Mouse (Mus musculus) embryonic facial prominence, embryonic 11.5 days (tissue): ENCODE data around the gene Psat1. TPM values are rescaled to one million over a fixed set of nuclear protein-coding genes. Genes with fewer than 3 reads are reported as not detected.

Experiments
- ATAC-seq: fragments of 200-750 bp; cut with Nextera tagmentation; replicated peaks from 2 replicates; pipeline ENCODE4 v1.8.0; 2017; ENCODE audit warnings: low read depth; ENCODE audit not compliant: insufficient number of reproducible peaks, low FRiP score, low TSS enrichment
- DNase-seq: peaks from one replicate; pipeline ENCODE4 v3.0.0-alpha.2; 2015; ENCODE audit warnings: low spot score
- H3K27ac ChIP-seq: fragments of 300-500 bp; sonication (generic); replicated peaks from 2 replicates; pipeline ENCODE4 v1.5.1; 2014; ENCODE audit warnings: mild to moderate bottlenecking, low read depth, low read length, control low read depth
- H3K27me3 ChIP-seq: fragments of 300-500 bp; sonication (generic); 2 replicates; pipeline ENCODE4 v1.6.1; 2014; ENCODE audit warnings: mild to moderate bottlenecking, low read length, moderate library complexity, mixed read lengths; ENCODE audit not compliant: control insufficient read depth, insufficient read depth
- H3K36me3 ChIP-seq: fragments of 300-500 bp; sonication (generic); replicated peaks from 2 replicates; pipeline ENCODE4 v1.6.1; 2014; ENCODE audit warnings: low read depth, mild to moderate bottlenecking, low read length, moderate library complexity, mixed read lengths; ENCODE audit not compliant: control insufficient read depth, insufficient read depth
- H3K4me1 ChIP-seq: fragments of 300-500 bp; sonication (generic); 2 replicates; pipeline ENCODE4 v1.6.1; 2014; ENCODE audit warnings: low read length, mixed read lengths; ENCODE audit not compliant: control insufficient read depth, insufficient read depth
- H3K4me2 ChIP-seq: fragments of 300-500 bp; sonication (generic); 2 replicates; pipeline ENCODE4 v1.6.1; 2014; ENCODE audit warnings: low read depth, mild to moderate bottlenecking, control low read depth, low read length, moderate library complexity
- H3K4me3 ChIP-seq: fragments of 300-500 bp; sonication (generic); 2 replicates; pipeline ENCODE4 v1.5.1; 2014; ENCODE audit warnings: low read depth, low read length, control low read depth
- H3K9ac ChIP-seq: fragments of 300-500 bp; sonication (generic); replicated peaks from 2 replicates; pipeline ENCODE4 v1.6.1; 2014; ENCODE audit warnings: mild to moderate bottlenecking, control low read depth, low read length
- H3K9me3 ChIP-seq: fragments of 300-500 bp; sonication (generic); replicated peaks from 2 replicates; pipeline ENCODE4 v1.6.1; 2016; ENCODE audit warnings: mild to moderate bottlenecking, low read length, inconsistent platforms, mixed read lengths; ENCODE audit not compliant: control insufficient read depth
- WGBS: fragments of 180-500 bp; shearing (Covaris S2); extraction: QIAGEN DNeasy Blood & Tissue Kit; methylation state at CpG from one replicate; pipeline ENCODE4 v1.1.7; 2014; 5-methylcytosine and 5-hydroxymethylcytosine counted together
- polyA plus RNA-seq: library from polyadenylated mRNA; unstranded; fragments of >200 nt; fragmentation: Nextera tagmentation; extraction: Ambion mirVana; gene quantifications from 2 replicates; pipeline ENCODE4 v1.2.1, GENCODE M21; 2014

Psat1 gene
- polyA plus RNA-seq, 1 experiment from 2014 or later = 96.1 TPM

DNA sequence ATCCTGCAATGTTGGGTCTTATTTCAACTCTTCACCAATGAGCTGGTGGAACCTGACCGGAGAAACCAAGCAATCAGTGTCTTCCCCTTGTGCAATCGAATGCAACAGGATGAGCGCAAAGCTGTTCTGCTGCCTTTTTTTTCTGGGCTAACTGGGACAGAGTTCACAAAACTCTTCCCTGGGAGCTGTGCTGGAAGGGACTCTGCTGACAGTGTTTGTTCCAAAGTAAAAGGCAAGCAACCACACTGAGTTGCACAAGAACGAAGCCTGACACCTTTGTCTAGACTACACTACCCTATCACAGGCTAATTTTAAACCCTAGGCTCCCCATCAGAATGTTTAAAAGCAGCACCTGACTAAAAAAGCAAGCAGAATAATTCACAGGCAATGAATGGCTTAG is 42.4 kb downstream of the Psat1 start:
- Histone ChIP-seq H3K4me3 (no peak overlapping the region), H3K9me3 (no peaks in the 10 kb centered on the region), H3K4me2 (no peak overlapping the region), H3K27ac (no peak overlapping the region), H3K36me3 (no peaks in the 10 kb centered on the region), H3K9ac (no peak overlapping the region), H3K4me1 (no peaks in the 10 kb centered on the region), H3K27me3 (no peaks in the 10 kb centered on the region)
- WGBS = 85% methylated on average over 4 of the region's 4 CpGs
- DNase-seq (no peak), ATAC-seq (no peak)

- no peaks in the 10 kb centered on the region for H3K27me3 ChIP-seq
- H3K4me1 ChIP-seq = no peaks in the 10 kb centered on the region
- no peak overlapping the region for H3K4me3 ChIP-seq
- H3K4me2 ChIP-seq = no peak overlapping the region
- no peak overlapping the region for H3K9ac ChIP-seq
- ATAC-seq (peak; percentile 65; the same call in 1 of the 2 replicates), DNase-seq (peak; percentile 31)
- H3K9me3 ChIP-seq = no peaks in the 10 kb centered on the region
- 0 out of 2 replicates have a peak overlapping the region, but pooled peaks have one; percentile 8 for H3K27ac ChIP-seq
- no peaks in the 10 kb centered on the region for H3K36me3 ChIP-seq
- 57% methylated on average over 20 of the region's 20 CpGs for WGBS
Measured at GRCm38 (mm10) chr19:15903508-15904480, 43.3 kb downstream of the Psat1 start.

DNA sequence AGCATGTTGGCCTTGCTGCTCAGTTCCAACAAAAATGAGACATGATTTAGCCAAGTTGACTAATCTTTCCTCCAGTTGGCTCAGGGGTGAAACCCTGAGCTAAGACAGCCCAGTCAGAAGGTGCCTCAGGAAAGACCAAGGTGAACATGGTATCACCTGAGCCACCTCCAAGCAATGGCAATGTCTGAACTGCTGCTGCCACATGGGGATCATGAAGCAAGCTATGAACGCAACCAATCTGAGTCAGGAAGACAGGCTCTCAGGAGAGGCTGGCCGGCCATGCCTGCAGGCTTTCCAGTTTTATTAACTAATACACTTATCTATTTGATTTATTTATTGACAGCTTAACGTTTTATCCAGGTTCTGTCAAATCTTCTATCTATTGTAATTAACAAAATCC is 51.5 kb downstream of the Psat1 start:
- Histone ChIP-seq H3K4me2 (no peak overlapping the region), H3K4me1 (no peaks in the 10 kb centered on the region), H3K4me3 (no peak overlapping the region), H3K9ac (no peak overlapping the region), H3K27ac (no peak overlapping the region), H3K27me3 (no peaks in the 10 kb centered on the region), H3K36me3 (no peaks in the 10 kb centered on the region), H3K9me3 (no peaks in the 10 kb centered on the region)
- 89% methylated on average over 3 of the region's 3 CpGs for WGBS
- no peak for DNase-seq
- ATAC-seq = no peak

GRCm38 (mm10) chr19:15892146-15892545 is 55.0 kb downstream of the Psat1 start:
- Histone ChIP-seq H3K9me3 (no peaks in the 10 kb centered on the region), H3K4me3 (no peak overlapping the region), H3K27ac (no peak overlapping the region), H3K4me2 (no peak overlapping the region), H3K9ac (no peak overlapping the region), H3K4me1 (no peaks in the 10 kb centered on the region), H3K36me3 (no peaks in the 10 kb centered on the region), H3K27me3 (no peaks in the 10 kb centered on the region)
- ATAC-seq (no peak), DNase-seq (no peak)
- 91% methylated on average over 4 of the region's 4 CpGs for WGBS

GRCm38 (mm10) chr19:15888466-15888865 is 58.7 kb downstream of the Psat1 start:
- H3K27me3 ChIP-seq = no peaks in the 10 kb centered on the region
- no peak overlapping the region for H3K27ac ChIP-seq
- DNase-seq = no peak
- no peak overlapping the region for H3K9ac ChIP-seq
- H3K4me2 ChIP-seq = no peak overlapping the region
- no peak for ATAC-seq
- no peak overlapping the region for H3K4me3 ChIP-seq
- H3K36me3 ChIP-seq = no peaks in the 10 kb centered on the region
- WGBS = 91% methylated on average over 4 of the region's 4 CpGs
- no peaks in the 10 kb centered on the region for H3K9me3 ChIP-seq
- H3K4me1 ChIP-seq = no peaks in the 10 kb centered on the region

DNA sequence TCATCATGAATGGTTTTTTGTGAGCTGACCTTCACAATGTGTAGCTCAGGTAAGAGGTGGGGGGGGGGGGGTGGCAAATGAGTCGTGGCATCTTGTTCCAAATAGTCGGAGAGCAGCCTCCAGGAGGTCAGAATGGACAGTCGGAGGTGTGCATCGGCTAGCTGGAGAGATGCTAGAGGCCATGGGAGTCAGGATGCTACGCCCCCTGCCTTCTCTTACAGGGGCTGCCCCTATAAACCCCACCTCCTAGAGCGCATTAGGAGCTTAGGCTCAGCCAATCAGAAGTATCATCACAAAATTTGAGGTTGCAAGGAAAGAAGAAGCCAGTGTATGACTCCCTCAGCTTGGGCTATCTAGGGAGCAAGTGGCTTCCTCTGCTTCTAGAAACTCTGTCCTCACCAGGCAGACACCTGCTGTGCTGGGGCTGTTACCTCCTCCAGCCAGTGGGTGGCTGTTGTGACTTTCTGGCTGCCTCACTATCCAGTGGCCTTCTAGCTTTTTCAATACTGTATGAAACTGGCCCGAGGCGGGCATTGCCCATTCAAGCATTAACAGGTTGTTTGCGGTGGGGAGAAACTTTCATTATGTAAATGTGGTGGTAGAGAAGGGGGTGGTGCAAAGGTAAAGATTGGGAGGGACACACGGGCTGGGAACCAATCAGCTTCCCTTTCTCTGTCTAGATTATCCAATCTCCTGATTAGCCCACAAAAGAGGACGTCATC is 64.3 kb downstream of the Psat1 start:
- ATAC-seq (no peak), DNase-seq (no peak)
- H3K4me3 ChIP-seq = no peak overlapping the region
- no peaks in the 10 kb centered on the region for H3K9me3 ChIP-seq
- no peak overlapping the region for H3K27ac ChIP-seq
- H3K9ac ChIP-seq = no peak overlapping the region
- H3K4me2 ChIP-seq = no peak overlapping the region
- H3K36me3 ChIP-seq = no peaks in the 10 kb centered on the region
- WGBS = 72% methylated on average over 11 of the region's 11 CpGs
- H3K27me3 ChIP-seq = no peaks in the 10 kb centered on the region
- no peaks in the 10 kb centered on the region for H3K4me1 ChIP-seq

- H3K27me3 ChIP-seq = no peaks in the 10 kb centered on the region
- H3K27ac ChIP-seq = no peak overlapping the region
Measured at GRCm38 (mm10) chr19:15880731-15881130, 66.4 kb downstream of the Psat1 start.

GRCm38 (mm10) chr19:15879271-15879670 is 67.9 kb downstream of the Psat1 start:
- Histone ChIP-seq H3K27ac (no peak overlapping the region), H3K4me1 (no peaks in the 10 kb centered on the region), H3K4me3 (no peak overlapping the region), H3K9me3 (no peaks in the 10 kb centered on the region), H3K27me3 (no peaks in the 10 kb centered on the region), H3K36me3 (no peaks in the 10 kb centered on the region), H3K9ac (no peak overlapping the region), H3K4me2 (no peak overlapping the region)
- no peak for DNase-seq
- ATAC-seq = no peak
- 91% methylated on average over 5 of the region's 5 CpGs for WGBS

More at GRCm38 (mm10) chr19:15880731-15881130, 66.4 kb downstream of the Psat1 start:
- H3K4me3 ChIP-seq = no peak overlapping the region
- no peaks in the 10 kb centered on the region for H3K9me3 ChIP-seq
- ATAC-seq = no peak
- no peak for DNase-seq
- H3K36me3 ChIP-seq = no peaks in the 10 kb centered on the region
- H3K4me1 ChIP-seq = no peaks in the 10 kb centered on the region
- H3K4me2 ChIP-seq = no peak overlapping the region
- WGBS = 86% methylated on average over 8 of the region's 8 CpGs
- H3K9ac ChIP-seq = no peak overlapping the region
